Mouse (Mus musculus) olfactory bulb, adult 2 months (tissue): ENCODE results near the gene Micu2. TPM values are rescaled to one million over a fixed set of nuclear protein-coding genes. Genes with fewer than 3 reads are reported as not detected.

Experiments used
- H3K27ac ChIP-seq: fragments of 200-500 bp; 2 replicates; pipeline ENCODE4 v1.5.1; 2012; ENCODE audit warnings: low read depth, low read length; ENCODE audit not compliant: insufficient read depth
- H3K4me1 ChIP-seq: fragments of 200-500 bp; 2 replicates; pipeline ENCODE4 v1.6.1; 2012; ENCODE audit warnings: low read length; ENCODE audit not compliant: control insufficient read depth, insufficient read depth
- H3K4me3 ChIP-seq: fragments of 200-500 bp; 2 replicates; pipeline ENCODE4 v1.5.1; 2012; ENCODE audit warnings: mild to moderate bottlenecking, low read depth, low read length, moderate library complexity; ENCODE audit not compliant: insufficient read depth
- CTCF ChIP-seq: fragments of 200-500 bp; IDR thresholded peaks from 2 replicates; pipeline ENCODE4 v1.5.1; 2012; ENCODE audit warnings: low read depth, mild to moderate bottlenecking, low read length, moderate library complexity; ENCODE audit not compliant: insufficient read depth
- POLR2A ChIP-seq: fragments of 200-500 bp; IDR thresholded peaks from 2 replicates; pipeline ENCODE4 v1.6.1; 2012; ENCODE audit warnings: mild to moderate bottlenecking, low read depth, low read length, moderate library complexity; ENCODE audit not compliant: insufficient read depth
- WGBS: fragments of 180-500 bp; shearing (Covaris S2); methylation state at CpG from one replicate; pipeline ENCODE4 v1.1.7; 2018; 5-methylcytosine and 5-hydroxymethylcytosine counted together
- polyA plus RNA-seq: library from polyadenylated mRNA; stranded (reverse); fragments of >200 nt; gene quantifications from 2 replicates; pipeline ENCODE4 v1.2.4, GENCODE M21; 2012; ENCODE audit warnings: low replicate concordance; ENCODE audit not compliant: missing spikeins, insufficient read depth, insufficient read length

Micu2 gene
- polyA plus RNA-seq, 1 experiment: not detected

DNA sequence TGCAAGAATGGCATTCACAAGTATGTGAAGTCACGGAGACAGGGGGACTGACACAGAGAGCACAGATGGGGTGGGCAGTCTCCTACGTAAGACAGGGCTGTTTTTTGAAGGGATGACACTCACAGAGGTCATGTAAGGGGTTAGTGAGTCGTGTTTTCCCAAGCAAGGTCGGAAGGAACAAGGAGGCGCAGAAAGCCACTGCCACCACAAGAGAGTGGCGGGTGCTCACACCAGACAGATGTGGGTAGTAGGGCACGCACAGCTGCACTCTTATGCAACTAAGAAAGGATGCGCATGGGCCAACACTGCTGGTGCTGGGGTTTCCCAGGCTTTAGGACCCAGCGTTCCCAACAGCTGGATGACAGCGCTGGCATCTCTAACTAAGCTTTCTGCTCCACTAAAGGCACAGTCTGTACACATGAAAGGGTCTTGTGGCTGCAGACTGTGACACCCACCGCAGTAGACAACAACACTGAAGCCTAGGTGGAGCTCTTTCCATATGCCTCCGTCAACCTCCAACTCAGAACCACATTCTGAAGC is 27.0 kb downstream of the Micu2 start:
- H3K4me3 ChIP-seq: no peak overlapping the region
- H3K27ac ChIP-seq: no peak overlapping the region
- peaks cover 7% of the 10 kb centered on the region; the same call in 1 of the 2 replicates for H3K4me1 ChIP-seq
- no peak for TF ChIP-seq CTCF
- TF ChIP-seq POLR2A: no peak
- 87% methylated on average over 12 of the region's 12 CpGs for whole genome bisulfite sequencing

DNA sequence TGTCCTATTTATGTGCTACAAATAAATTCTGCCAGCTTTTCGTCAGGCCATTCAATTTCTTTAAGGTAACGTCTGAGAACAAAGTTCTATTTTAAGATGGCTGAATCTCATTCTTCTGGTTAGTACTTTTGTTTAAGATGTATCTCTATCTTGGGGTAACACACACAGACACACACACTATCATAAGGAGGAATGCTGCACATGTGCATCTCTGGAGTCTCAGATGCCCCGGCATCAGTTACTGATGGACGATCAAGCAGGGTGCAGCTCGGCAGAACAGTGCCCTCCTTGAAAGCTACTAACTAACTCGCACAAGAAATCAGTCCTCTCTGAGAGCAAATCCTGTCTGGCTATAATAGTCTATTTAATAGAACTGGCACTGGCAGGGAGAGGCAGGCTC is 30.2 kb downstream of the Micu2 start:
- Histone ChIP-seq H3K4me3 (no peak overlapping the region), H3K4me1 (peaks cover 4% of the 10 kb centered on the region; the same call in 1 of the 2 replicates), H3K27ac (no peak overlapping the region)
- WGBS: 69% methylated on average over 6 of the region's 6 CpGs
- TF ChIP-seq CTCF (no peak), POLR2A (no peak)

DNA sequence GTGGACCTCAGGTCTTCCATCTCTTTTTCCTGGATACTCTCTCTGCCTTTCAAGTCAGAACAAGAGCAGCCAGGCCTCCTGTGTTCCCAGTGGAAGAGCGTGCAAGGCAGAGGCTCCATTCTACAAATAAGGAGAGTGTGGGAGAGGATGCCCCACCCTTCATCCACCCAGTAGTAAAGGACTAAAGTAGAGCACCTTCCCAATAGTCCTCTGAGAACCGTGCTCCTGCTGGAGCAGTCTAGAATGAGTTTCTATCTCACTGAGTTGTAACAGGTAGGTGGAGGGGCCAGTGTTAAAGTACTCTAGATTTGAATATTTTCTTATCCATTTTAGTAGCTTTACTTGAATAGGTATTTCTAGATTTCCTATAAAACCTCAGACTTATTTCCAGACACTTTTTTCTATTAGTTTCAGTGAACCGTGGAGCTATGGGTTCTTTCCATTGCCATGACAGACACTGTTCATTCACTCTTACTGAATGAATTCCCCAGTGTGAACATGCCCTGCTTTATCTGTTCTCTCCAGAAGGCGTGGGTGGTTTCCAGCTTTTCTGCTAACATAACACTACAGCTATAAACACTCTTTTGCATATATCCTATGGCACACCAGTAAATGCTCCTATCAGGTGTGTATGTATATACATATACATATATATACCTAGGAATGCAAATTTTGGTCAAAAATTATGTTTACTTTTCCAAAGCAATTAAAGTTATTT is 31.8 kb downstream of the Micu2 start:
- H3K4me3 ChIP-seq: no peak overlapping the region
- WGBS: 70% methylated on average over 4 of the region's 4 CpGs
- H3K27ac ChIP-seq: no peak overlapping the region
- H3K4me1 ChIP-seq: peaks cover 4% of the 10 kb centered on the region; the same call in 1 of the 2 replicates
- no peak for TF ChIP-seq CTCF
- no peak for TF ChIP-seq POLR2A

DNA sequence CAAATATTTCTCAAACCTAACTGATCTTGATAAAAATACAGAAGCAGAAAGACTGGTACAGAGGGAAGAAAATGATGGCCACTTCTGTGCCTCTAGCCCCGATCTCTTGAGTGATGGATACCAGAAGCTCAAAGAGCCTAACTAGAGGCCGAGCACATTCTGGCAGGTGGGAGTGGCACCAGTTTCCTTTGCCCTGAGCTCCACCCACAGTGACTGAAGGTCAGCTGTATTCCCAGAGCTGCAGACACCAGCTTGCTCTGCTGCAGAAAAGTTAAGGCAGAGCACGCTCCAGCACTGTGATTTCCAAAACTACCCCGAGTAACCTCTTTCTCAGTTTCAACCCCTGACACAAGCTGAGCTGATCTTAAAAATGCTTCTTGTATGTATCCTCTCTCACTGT is 37.2 kb downstream of the Micu2 start:
- no peak overlapping the region for H3K27ac ChIP-seq
- no peaks in the 10 kb centered on the region; the same call in 1 of the 2 replicates for H3K4me1 ChIP-seq
- 82% methylated on average over 4 of the region's 4 CpGs for WGBS
- TF ChIP-seq CTCF (no peak), POLR2A (no peak)
- H3K4me3 ChIP-seq: no peak overlapping the region

DNA sequence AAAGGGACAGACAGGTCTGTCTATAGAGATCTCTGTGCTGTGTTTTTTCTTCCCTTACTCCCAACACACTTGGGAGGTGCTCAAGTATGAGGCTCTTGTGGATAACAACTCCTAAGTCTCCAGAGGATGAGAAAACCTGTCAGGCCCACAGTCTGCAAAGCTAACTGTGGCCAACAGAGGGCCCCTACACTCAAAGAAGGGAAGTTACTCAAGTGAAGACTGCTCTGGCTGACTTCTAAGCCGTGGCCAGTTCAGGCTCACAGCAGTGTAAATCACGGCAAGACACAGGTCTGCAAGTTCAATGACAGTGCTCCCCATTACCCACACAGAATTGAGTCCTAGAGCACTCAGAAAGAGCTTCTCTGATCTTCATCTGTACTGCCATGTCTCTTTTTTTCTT is 48.0 kb downstream of the Micu2 start:
- H3K4me3 ChIP-seq: no peak overlapping the region
- TF ChIP-seq CTCF (no peak), POLR2A (no peak)
- H3K4me1 ChIP-seq: no peaks in the 10 kb centered on the region; the same call in 1 of the 2 replicates
- no peak overlapping the region for H3K27ac ChIP-seq
- WGBS: 16% methylated on average over 2 of the region's 2 CpGs

DNA sequence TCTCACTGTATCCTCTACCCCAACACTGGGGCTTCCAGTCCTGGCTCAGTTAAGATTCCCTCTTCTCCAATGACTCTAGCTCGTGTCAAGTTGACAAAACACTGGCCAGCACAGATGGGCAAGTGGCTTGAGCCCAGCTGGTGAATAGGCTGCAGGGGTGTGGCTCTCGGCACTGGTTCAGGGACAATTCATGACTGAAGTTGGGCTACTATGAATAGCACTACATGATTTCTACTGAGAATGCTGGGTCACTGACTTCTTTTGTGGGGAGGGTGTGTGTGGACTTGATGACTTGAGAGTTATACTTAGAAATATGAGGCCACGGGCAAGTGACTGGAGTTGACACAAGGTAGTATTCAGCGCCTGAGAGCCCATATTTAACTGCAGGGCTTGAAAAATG is 53.2 kb downstream of the Micu2 start:
- no peak for TF ChIP-seq CTCF
- no peak for TF ChIP-seq POLR2A
- WGBS: 51% methylated on average over 4 of the region's 4 CpGs

DNA sequence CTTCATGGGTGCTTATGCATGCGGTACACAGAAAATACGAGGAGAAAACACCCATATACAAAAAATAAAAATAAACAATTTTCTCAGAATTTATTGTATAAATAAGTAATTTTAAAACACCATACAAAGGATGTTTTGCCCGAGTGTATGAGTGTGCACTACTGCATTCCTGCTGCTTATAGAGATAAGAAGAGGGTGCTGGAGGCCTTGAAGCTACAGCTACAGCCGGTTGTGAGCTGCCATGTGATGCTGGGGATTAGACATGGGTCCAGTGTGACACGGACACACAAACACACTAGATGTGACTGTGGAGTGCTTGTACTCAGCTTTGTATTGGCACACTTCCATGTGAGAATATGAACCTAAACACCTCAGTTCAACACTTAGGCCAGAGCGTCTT is 61.8 kb downstream of the Micu2 start:
- Histone ChIP-seq H3K4me3 (no peak overlapping the region), H3K4me1 (no peaks in the 10 kb centered on the region), H3K27ac (no peak overlapping the region)
- no peak for TF ChIP-seq POLR2A
- WGBS: 92% methylated on average over 6 of the region's 6 CpGs

More for the DNA sequence above, 53.2 kb downstream of the Micu2 start:
- Histone ChIP-seq H3K4me3 (no peak overlapping the region), H3K27ac (peak overlapping the region; percentile 25; the same call in 1 of the 2 replicates), H3K4me1 (peaks cover 4% of the 10 kb centered on the region)

DNA sequence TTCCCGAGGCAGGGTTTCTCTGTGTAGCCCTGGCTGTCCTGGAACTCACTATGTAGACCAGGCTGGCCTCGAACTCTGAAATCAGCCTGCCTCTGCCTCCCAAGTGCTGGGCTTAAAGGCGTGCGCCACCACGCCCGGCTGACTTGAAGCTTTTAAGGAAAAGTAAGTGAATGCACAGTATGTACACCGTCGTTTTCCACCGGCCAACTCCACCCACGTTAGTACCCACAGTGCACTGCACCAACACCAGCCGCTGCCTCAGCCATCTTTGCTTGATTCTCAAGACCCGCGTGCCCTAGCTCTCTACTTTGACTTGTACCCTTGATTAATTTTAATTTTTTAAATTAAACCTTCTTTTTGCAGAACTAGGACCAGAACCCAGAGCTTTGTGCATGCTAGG is 64.4 kb downstream of the Micu2 start:
- no peaks in the 10 kb centered on the region for H3K4me1 ChIP-seq
- WGBS: 95% methylated on average over 13 of the region's 13 CpGs
- H3K4me3 ChIP-seq: no peak overlapping the region
- TF ChIP-seq POLR2A (no peak), CTCF (no peak)
- H3K27ac ChIP-seq: no peak overlapping the region

DNA sequence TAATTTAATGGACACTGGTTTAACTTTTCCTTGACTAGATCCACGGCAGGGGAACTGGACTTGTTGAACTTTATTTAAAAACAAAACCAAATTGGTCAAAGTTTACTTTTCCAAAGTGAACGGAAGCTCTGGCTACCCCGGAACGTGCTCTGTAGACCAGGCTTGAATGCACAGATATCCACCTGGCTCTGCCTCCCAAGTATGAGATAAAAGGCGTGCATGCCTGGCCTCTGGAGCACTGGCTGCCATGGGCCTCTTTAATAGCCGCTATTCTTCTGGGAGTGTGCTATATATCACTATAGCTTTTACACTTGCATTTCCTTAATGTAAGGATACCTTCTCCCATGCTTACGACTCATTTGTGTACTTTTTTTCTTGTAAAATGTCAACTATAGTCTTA is 65.5 kb downstream of the Micu2 start:
- 93% methylated on average over 7 of the region's 7 CpGs for WGBS
- H3K4me1 ChIP-seq: no peaks in the 10 kb centered on the region
- TF ChIP-seq CTCF (no peak), POLR2A (no peak)
- H3K27ac ChIP-seq: no peak overlapping the region
- H3K4me3 ChIP-seq: no peak overlapping the region
